Comparison of ENCODE assay signal across 17 mouse cellular contexts in the genomic region with DNA sequence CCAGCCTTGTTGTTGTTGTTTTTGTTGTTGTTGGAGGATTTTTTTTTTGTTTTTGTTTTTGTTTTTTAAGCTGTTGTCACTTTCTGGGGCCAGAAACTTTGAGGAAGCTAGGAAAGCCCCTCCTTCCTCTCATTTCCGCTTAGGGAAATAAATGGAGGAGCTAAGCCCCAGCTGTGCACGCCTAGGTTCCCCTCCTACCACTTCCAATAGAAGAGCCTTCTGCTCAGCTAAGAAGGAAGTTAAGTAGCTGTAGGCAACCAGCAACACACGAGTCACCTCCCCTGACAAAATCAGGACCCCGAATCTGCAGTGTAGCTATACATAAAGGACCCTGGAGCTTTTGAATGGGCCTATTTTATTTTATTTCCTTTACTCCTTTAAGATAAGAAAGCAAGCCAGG. TPM values are rescaled to one million over a fixed set of nuclear protein-coding genes. Genes with fewer than 3 reads are reported as not detected.
"Had no signal": no experiment of that assay in that cellular context is flagged by ENCODE, and none has a peak within 500 bp of the region (broad histone marks: within the 10 kb centered on the region; RNA-seq: fewer than 3 reads in every experiment).

No protein-coding gene starts in this region.

- H3K27me3 ChIP-seq: limb, embryonic 13.5 days; liver, embryonic 15.5 days; midbrain, embryonic 12.5 days; midbrain, embryonic 15.5 days had no signal

- H3K4me3 ChIP-seq: limb, embryonic 10.5 days; limb, embryonic 13.5 days; liver, embryonic 15.5 days; midbrain, embryonic 12.5 days; midbrain, embryonic 15.5 days had no signal

- DNase-seq: kidney, adult 18-20 months; kidney, adult 9 months; kidney, postnatal 14 days; kidney, postnatal 4 days; layer of hippocampus, adult 9-11 months; liver; lung, embryonic 14.5 days; thymus, adult 2 months; thymus, postnatal 25 days had no signal

- H3K9ac ChIP-seq: limb, embryonic 13.5 days; liver, embryonic 15.5 days; lung, embryonic 14.5 days; midbrain, embryonic 12.5 days; midbrain, embryonic 15.5 days had no signal

- H3K4me1 ChIP-seq: limb, embryonic 10.5 days; limb, embryonic 13.5 days; midbrain, embryonic 12.5 days; midbrain, embryonic 15.5 days had no signal

- H3K27ac ChIP-seq: limb, embryonic 10.5 days; limb, embryonic 13.5 days; liver, embryonic 15.5 days; midbrain, embryonic 12.5 days; midbrain, embryonic 15.5 days had no signal

- ATAC-seq: inflammation-experienced regulatory T-cells, adult 6 months; intestine, embryonic 16.5 days; lung, postnatal 0 days; midbrain, embryonic 15.5 days had no signal

- H3K9me3 ChIP-seq: limb, embryonic 10.5 days; limb, embryonic 13.5 days; liver, embryonic 15.5 days; midbrain, embryonic 12.5 days; midbrain, embryonic 15.5 days had no signal

- H3K4me2 ChIP-seq: limb, embryonic 13.5 days; liver, embryonic 15.5 days; lung, embryonic 14.5 days; midbrain, embryonic 12.5 days; midbrain, embryonic 15.5 days had no signal

RNA-seq across cellular contexts. Expression of a gene that starts 31.1 kb away (rescaled TPM):
- polyA plus RNA-seq: inflammation-experienced regulatory T-cells, adult 6 months had no signal
